Mouse (Mus musculus) ES-E14 (cell line): ENCODE results near the gene Tspo. TPM values are rescaled to one million over a fixed set of nuclear protein-coding genes. Genes with fewer than 3 reads are reported as not detected.

Experiments used
- DNase-seq: peaks from one replicate; pipeline ENCODE4 v3.0.0-alpha.2; 2013; ENCODE audit warnings: low read depth, low spot score
- H3K27ac ChIP-seq: 2 replicates; pipeline ENCODE4 v1.5.1; 2012; ENCODE audit warnings: low read depth, mild to moderate bottlenecking, low read length, moderate library complexity, mixed read lengths; ENCODE audit not compliant: poor library complexity, insufficient read depth, severe bottlenecking
- H3K36me3 ChIP-seq: 2 replicates; pipeline ENCODE4 v1.6.1; 2012; ENCODE audit warnings: mild to moderate bottlenecking, low read length, moderate library complexity, mixed read lengths; ENCODE audit not compliant: control insufficient read depth, poor library complexity, insufficient read depth, severe bottlenecking
- H3K4me1 ChIP-seq, 2 experiments: fragments of 150-350 bp in 1 of 2; sonication (generic) in 1 of 2; 2 replicates each; pipeline ENCODE4 v1.6.1; 2012; ENCODE audit warnings: low read length in 2 of 2, mild to moderate bottlenecking in 1 of 2, mixed read lengths in 1 of 2; ENCODE audit not compliant: control insufficient read depth in 2 of 2, insufficient read depth in 2 of 2, poor library complexity in 1 of 2
- H3K4me3 ChIP-seq, 2 experiments: fragments of 150-350 bp in 1 of 2; sonication (generic) in 1 of 2; 2 replicates each; pipeline ENCODE4 v1.5.1; 2012; ENCODE audit warnings: low read length in 2 of 2, low read depth in 1 of 2, mild to moderate bottlenecking in 1 of 2, mixed read lengths in 1 of 2; ENCODE audit not compliant: insufficient read depth in 1 of 2, poor library complexity in 1 of 2, severe bottlenecking in 1 of 2
- H3K9ac ChIP-seq: 2 replicates; pipeline ENCODE4 v1.6.1; 2012; ENCODE audit warnings: low read depth, mild to moderate bottlenecking, low read length, mixed read lengths; ENCODE audit not compliant: poor library complexity, insufficient read depth, severe bottlenecking
- H3K9me3 ChIP-seq: fragments of 150-350 bp; sonication (generic); 2 replicates; pipeline ENCODE4 v1.6.1; 2012; ENCODE audit warnings: low read depth, mild to moderate bottlenecking, low read length; ENCODE audit not compliant: control insufficient read depth, insufficient read depth
- CHD2 ChIP-seq: IDR thresholded peaks from 2 replicates; pipeline ENCODE4 v1.6.1; 2014; ENCODE audit warnings: mild to moderate bottlenecking, low read depth, low read length, inconsistent platforms
- HCFC1 ChIP-seq: IDR thresholded peaks from 2 replicates; pipeline ENCODE4 v1.6.1; 2012; ENCODE audit warnings: low read length, inconsistent platforms, borderline replicate concordance; ENCODE audit not compliant: insufficient read depth
- MAFK ChIP-seq: IDR thresholded peaks from 2 replicates; pipeline ENCODE4 v1.6.1; 2014; ENCODE audit warnings: mild to moderate bottlenecking, low read depth, low read length, inconsistent platforms; ENCODE audit not compliant: insufficient read depth
- ZC3H11A ChIP-seq: IDR thresholded peaks from 2 replicates; pipeline ENCODE4 v1.6.1; 2012; ENCODE audit warnings: low read depth, mild to moderate bottlenecking, inconsistent platforms, low read length, borderline replicate concordance
- ZNF384 ChIP-seq: IDR thresholded peaks from 2 replicates; pipeline ENCODE4 v1.6.1; 2012; ENCODE audit warnings: low read depth, low read length, inconsistent platforms
- in situ Hi-C, 2 experiments: fragments of 600-800 bp; cut with MboI; formaldehyde crosslinking; loops; one replicate each; pipeline ENCODE4 v1.15.1; 2025; ENCODE audit warnings: low sequenced_read_pairs in 2 of 2, inconsistent platforms in 1 of 2; ENCODE audit not compliant: unreplicated experiment in 2 of 2
- total RNA-seq: library from RNA; depleted of rRNA; stranded (reverse); fragments of 300-350 nt; gene quantifications from 2 replicates; pipeline ENCODE4 v1.2.3, GENCODE M21; 2012

Gene Tspo
- total RNA-seq, 1 experiment: 43.4 TPM

GRCm38 (mm10) chr15:83567728-83568127 lies 4.3 kb downstream of the Tspo start:
- Histone ChIP-seq H3K9me3 (no peaks in the 10 kb centered on the region), H3K9ac (no peak overlapping the region), H3K36me3 (no peaks in the 10 kb centered on the region; the same call in 1 of the 2 replicates), H3K4me3 (no peak overlapping the region), H3K4me1 (peaks cover 2 to 25% of the 10 kb centered on the region in 2 experiments; a peak in 3 of 4 replicates), H3K27ac (no peak overlapping the region)
- in situ Hi-C loops: no loop called here
- TF ChIP-seq CHD2 (no peak), ZNF384 (no peak), ZC3H11A (no peak), MAFK (no peak), HCFC1 (no peak)
- DNase-seq: no peak

DNA sequence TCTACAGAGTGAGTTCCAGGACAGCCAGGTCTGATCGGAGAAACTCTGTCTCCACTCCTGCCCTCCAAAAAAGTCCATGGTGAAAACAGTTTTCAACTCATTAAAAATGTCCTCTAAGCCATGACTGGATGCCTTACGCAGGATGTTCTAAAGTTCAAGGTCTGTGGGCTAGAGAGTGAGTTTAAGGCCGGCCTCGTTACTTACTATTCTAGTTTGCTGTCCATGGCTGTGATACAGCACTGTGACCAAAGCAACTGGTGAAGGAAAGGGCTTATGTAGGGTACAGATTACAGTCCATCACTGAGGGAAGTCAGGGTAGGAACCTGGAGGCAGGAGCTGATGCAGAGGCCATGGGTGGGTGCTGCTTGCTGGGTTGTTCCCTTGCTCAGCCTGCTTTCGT lies 5.2 kb downstream of the Tspo start:
- peaks cover 2 to 22% of the 10 kb centered on the region in 2 experiments; a peak in 3 of 4 replicates for H3K4me1 ChIP-seq
- no peak for DNase-seq
- H3K9ac ChIP-seq: no peak overlapping the region
- H3K9me3 ChIP-seq: no peaks in the 10 kb centered on the region
- no peak overlapping the region for H3K4me3 ChIP-seq
- no peaks in the 10 kb centered on the region; the same call in 1 of the 2 replicates for H3K36me3 ChIP-seq
- TF ChIP-seq ZNF384: no peak
- TF ChIP-seq CHD2: no peak
- no peak for TF ChIP-seq MAFK
- TF ChIP-seq HCFC1: no peak
- no peak for TF ChIP-seq ZC3H11A
- no peak overlapping the region for H3K27ac ChIP-seq
- in situ Hi-C loops: no loop called here

GRCm38 (mm10) chr15:83569682-83570081 lies 6.3 kb downstream of the Tspo start:
- DNase-seq: no peak
- peaks cover 2 to 20% of the 10 kb centered on the region in 2 experiments; a peak in 3 of 4 replicates for H3K4me1 ChIP-seq
- H3K27ac ChIP-seq: no peak overlapping the region
- H3K4me3 ChIP-seq: peak overlapping the region; percentile 32 to 47; a peak in 3 of 4 replicates
- H3K9ac ChIP-seq: no peak overlapping the region
- in situ Hi-C loops: no loop called here
- TF ChIP-seq MAFK: no peak
- no peak for TF ChIP-seq ZNF384
- TF ChIP-seq CHD2: peak; percentile 75; the same call in 1 of the 2 replicates
- H3K36me3 ChIP-seq: no peaks in the 10 kb centered on the region; the same call in 1 of the 2 replicates
- no peaks in the 10 kb centered on the region for H3K9me3 ChIP-seq

DNA sequence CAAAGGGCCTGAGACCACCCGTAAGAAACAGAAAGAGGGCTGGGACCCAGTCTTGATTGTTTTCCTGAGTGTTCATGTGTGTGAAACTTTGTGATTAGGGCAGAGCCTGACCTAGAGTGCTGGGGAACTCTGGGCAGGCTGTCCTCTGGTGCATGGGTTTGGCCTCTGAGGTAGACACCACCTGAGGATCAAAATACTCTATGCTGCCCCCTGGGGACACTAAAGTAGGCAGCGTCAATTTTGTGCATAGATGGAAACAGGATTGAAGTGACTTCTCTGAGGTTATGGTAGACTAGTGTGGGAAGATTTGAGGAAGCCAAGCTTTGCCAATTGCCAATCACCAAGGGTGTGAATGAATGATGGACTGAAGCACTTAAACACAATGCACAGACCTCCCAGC lies 7.2 kb downstream of the Tspo start:
- Histone ChIP-seq H3K4me1 (peaks cover 2 to 14% of the 10 kb centered on the region in 2 experiments; a peak in 3 of 4 replicates), H3K4me3 (no peak overlapping the region), H3K9ac (no peak overlapping the region), H3K9me3 (no peaks in the 10 kb centered on the region), H3K36me3 (peaks cover 5% of the 10 kb centered on the region; the same call in 1 of the 2 replicates), H3K27ac (no peak overlapping the region; the same call in 1 of the 2 replicates)
- TF ChIP-seq ZNF384 (no peak), ZC3H11A (no peak), HCFC1 (no peak), MAFK (no peak), CHD2 (no peak)
- DNase-seq: no peak
- in situ Hi-C loops: no loop called here

GRCm38 (mm10) chr15:83571636-83572035 lies 8.2 kb downstream of the Tspo start:
- no peak for TF ChIP-seq ZC3H11A
- TF ChIP-seq CHD2: no peak
- TF ChIP-seq ZNF384: no peak
- TF ChIP-seq MAFK: no peak
- no peak for TF ChIP-seq HCFC1
- Histone ChIP-seq H3K4me3 (no peak overlapping the region), H3K9ac (no peak overlapping the region), H3K4me1 (peaks cover 2 to 12% of the 10 kb centered on the region in 2 experiments; a peak in 3 of 4 replicates), H3K9me3 (no peaks in the 10 kb centered on the region), H3K27ac (no peak overlapping the region), H3K36me3 (peaks cover 14% of the 10 kb centered on the region)
- no peak for DNase-seq
- in situ Hi-C loops: no loop called here
